ENCODE assay signal across 8 mouse cellular contexts in the genomic region with DNA sequence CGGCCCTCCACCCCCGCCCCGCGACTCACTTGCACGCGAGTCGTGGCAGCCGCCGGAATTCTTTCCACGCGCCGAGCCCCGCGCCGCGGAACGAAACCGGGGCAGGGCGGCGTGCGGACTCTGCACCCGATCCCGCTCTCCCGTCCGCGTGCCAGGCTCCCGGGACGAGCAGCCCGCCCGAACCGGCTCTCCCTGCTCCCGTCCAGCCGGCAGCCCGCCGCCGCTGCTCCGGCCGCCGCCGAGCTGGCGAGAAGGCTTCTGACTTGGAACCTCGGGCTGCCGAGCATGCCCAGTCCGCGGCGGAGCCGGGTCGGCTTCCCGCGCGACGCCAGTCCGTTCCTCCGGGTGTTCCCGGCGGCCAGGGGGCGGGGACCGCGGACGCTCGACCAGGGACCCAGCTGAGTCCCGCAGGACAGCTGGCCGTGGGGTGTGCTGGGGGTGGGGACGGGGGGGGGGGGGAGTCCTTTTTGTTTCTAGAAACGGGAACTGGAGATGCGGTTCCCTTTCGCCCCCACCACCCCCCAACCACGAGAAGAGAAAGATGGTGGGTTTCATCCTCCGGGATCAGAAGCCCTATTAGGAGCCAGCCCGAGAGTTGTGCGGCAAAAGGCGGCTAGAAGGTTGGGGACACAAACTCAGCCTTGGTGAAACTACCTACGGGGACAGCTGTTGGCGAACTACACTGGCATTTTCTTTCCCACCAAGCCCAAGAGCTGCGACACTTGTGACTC. TPM values are rescaled to one million over a fixed set of nuclear protein-coding genes. Genes with fewer than 3 reads are reported as not detected.
DNase-seq lines count a peak whose midpoint lies in the region; ATAC-seq lines count a peak whose summit lies in the region.

No protein-coding gene starts in this region.

- peaks cover 14% of the 10 kb centered on the region for H3K27me3 ChIP-seq in forebrain, embryonic 10.5 days (ENCODE audit: poor library complexity, severe bottlenecking)
- H3K27me3 ChIP-seq in heart, embryonic 15.5 days = no peaks in the 10 kb centered on the region
- H3K27me3 ChIP-seq in liver, embryonic 16.5 days (ENCODE audit: control insufficient read depth, insufficient read depth, low read depth, low read length) = peaks cover 35% of the 10 kb centered on the region
- H3K27me3 ChIP-seq in neural tube, embryonic 12.5 days (replicated peaks) = no peaks in the 10 kb centered on the region

- H3K9me3 ChIP-seq in forebrain, embryonic 10.5 days = peaks cover 4% of the 10 kb centered on the region; the same call in 1 of the 2 replicates
- H3K9me3 ChIP-seq in heart, embryonic 15.5 days (replicated peaks) = no peaks in the 10 kb centered on the region
- H3K9me3 ChIP-seq in liver, embryonic 16.5 days (replicated peaks; ENCODE audit: control insufficient read depth, low read length) = no peaks in the 10 kb centered on the region
- no peaks in the 10 kb centered on the region for H3K9me3 ChIP-seq in neural tube, embryonic 12.5 days

- 0% methylated on average over 68 of the region's 75 CpGs for WGBS in forebrain, embryonic 10.5 days
- under 1% methylated on average over 65 of the region's 75 CpGs for WGBS in heart, embryonic 15.5 days
- under 1% methylated on average over 71 of the region's 75 CpGs for WGBS in liver, embryonic 16.5 days (ENCODE audit: insufficient replicate concordance)
- under 1% methylated on average over 74 of the region's 75 CpGs for WGBS in neural tube, embryonic 12.5 days

- H3K4me1 ChIP-seq in forebrain, embryonic 10.5 days = peaks cover 31% of the 10 kb centered on the region
- H3K4me1 ChIP-seq in heart, embryonic 15.5 days (replicated peaks) = peaks cover 36% of the 10 kb centered on the region
- peaks cover 12% of the 10 kb centered on the region for H3K4me1 ChIP-seq in liver, embryonic 16.5 days (ENCODE audit: control insufficient read depth, low read depth, low read length)
- H3K4me1 ChIP-seq in neural tube, embryonic 12.5 days = peaks cover 17% of the 10 kb centered on the region

- H3K9ac ChIP-seq in heart, embryonic 15.5 days = peak overlapping the region; percentile 81
- peak overlapping the region; percentile 72 for H3K9ac ChIP-seq in liver, embryonic 16.5 days (ENCODE audit: low read depth, low read length)
- peak overlapping the region; percentile 81 for H3K9ac ChIP-seq in neural tube, embryonic 12.5 days

- peak overlapping the region; percentile 97 for H3K27ac ChIP-seq in forebrain, embryonic 10.5 days
- peak overlapping the region; percentile 97 for H3K27ac ChIP-seq in heart, embryonic 15.5 days
- H3K27ac ChIP-seq in liver, embryonic 16.5 days (ENCODE audit: low read length) = peak overlapping the region; percentile 67
- H3K27ac ChIP-seq in neural tube, embryonic 12.5 days = peak overlapping the region; percentile 89

- H3K4me3 ChIP-seq in forebrain, embryonic 10.5 days = peak overlapping the region; percentile 80
- peak overlapping the region; percentile 97 for H3K4me3 ChIP-seq in heart, embryonic 15.5 days
- peak overlapping the region; percentile 76 for H3K4me3 ChIP-seq in liver, embryonic 16.5 days (ENCODE audit: low read depth, low read length)
- H3K4me3 ChIP-seq in neural tube, embryonic 12.5 days = peak overlapping the region; percentile 76

- peak; percentile 78 for DNase-seq in CD4-positive, CD25-positive, alpha-beta regulatory T cell, adult 2 months (ENCODE audit: low read depth, low spot score)
- DNase-seq in brain, embryonic 18.5 days (ENCODE audit: low read depth, low spot score) = peak; percentile 71
- DNase-seq in forebrain, embryonic 10.5 days (ENCODE audit: extremely low spot score, low spot score) = peak; percentile 90
- DNase-seq in kidney, postnatal 25 days = peak; percentile 94 to 98
- peak; percentile 87 for DNase-seq in telencephalon, adult 2 months (ENCODE audit: low read depth, low spot score)

- ATAC-seq in heart, embryonic 15.5 days (replicated peaks; ENCODE audit: insufficient number of reproducible peaks, insufficient read depth, low FRiP score, low read depth) = peak; percentile 87
- ATAC-seq in liver, embryonic 16.5 days (ENCODE audit: low read depth) = peak; percentile 86
- ATAC-seq in neural tube, embryonic 12.5 days (ENCODE audit: low FRiP score, low read depth) = peak; percentile 91

- peaks cover 9% of the 10 kb centered on the region for H3K36me3 ChIP-seq in forebrain, embryonic 10.5 days (replicated peaks)
- 0 out of 2 replicates have a peak, but pooled peaks cover 3% of the 10 kb centered on the region for H3K36me3 ChIP-seq in heart, embryonic 15.5 days
- H3K36me3 ChIP-seq in liver, embryonic 16.5 days (ENCODE audit: control insufficient read depth, insufficient read depth) = no peaks in the 10 kb centered on the region
- no peaks in the 10 kb centered on the region for H3K36me3 ChIP-seq in neural tube, embryonic 12.5 days

- peak overlapping the region; percentile 94 for H3K4me2 ChIP-seq in heart, embryonic 15.5 days
- H3K4me2 ChIP-seq in liver, embryonic 16.5 days (ENCODE audit: low read depth, low read length) = peak overlapping the region; percentile 94
- H3K4me2 ChIP-seq in neural tube, embryonic 12.5 days (replicated peaks) = peak overlapping the region; percentile 88

RNA-seq across cellular contexts. Expression of gene Sgms1, which starts 1.2 kb away (rescaled TPM):
- polyA plus RNA-seq in forebrain, embryonic 10.5 days (2016; fragmentation: Nextera tagmentation; extraction: Ambion mirVana) = 14.1 and 15.1 TPM in 2 replicates
- 36.7 and 40.3 TPM in 2 replicates for polyA plus RNA-seq in heart, embryonic 15.5 days (2015; fragmentation: Nextera tagmentation; extraction: Ambion mirVana)
- polyA plus RNA-seq in liver, embryonic 16.5 days (2015; fragmentation: Nextera tagmentation; extraction: Ambion mirVana) = 28.8 and 30.7 TPM in 2 replicates
- polyA plus RNA-seq in neural tube, embryonic 12.5 days (2016; fragmentation: Nextera tagmentation; extraction: Ambion mirVana) = 17.2 and 17.7 TPM in 2 replicates

Comparison
In these comparisons a context has a peak if more than half of its experiments do, and no peak if none do; other contexts are left out.
1. Peak in every context shown above with its lines: DNase-seq, ATAC-seq, H3K4me3 ChIP-seq and H3K27ac ChIP-seq.